Mouse (Mus musculus) kidney, adult 18-20 months (tissue): ENCODE data around the gene Hrh2.

ENCODE experiments used
- DNase-seq: peaks from one replicate; pipeline ENCODE4 v3.0.0; 2021

Gene Hrh2

GRCm38 (mm10) chr13:54177346-54177745, 14.6 kb upstream of the Hrh2 start:
- no peak for DNase-seq

GRCm38 (mm10) chr13:54178647-54179046, 13.3 kb upstream of the Hrh2 start:
- DNase-seq, result no peak

GRCm38 (mm10) chr13:54179971-54180370, 12.0 kb upstream of the Hrh2 start:
- no peak for DNase-seq

GRCm38 (mm10) chr13:54180461-54180860, 11.5 kb upstream of the Hrh2 start:
- no peak for DNase-seq

GRCm38 (mm10) chr13:54181318-54181717, 10.6 kb upstream of the Hrh2 start:
- DNase-seq, result no peak

- no peak for DNase-seq
These were observed 10.0 kb upstream of the Hrh2 start for GRCm38 (mm10) chr13:54181947-54182346.

- DNase-seq, result no peak
These were observed 5.5 kb upstream of the Hrh2 start for GRCm38 (mm10) chr13:54186394-54186793.

GRCm38 (mm10) chr13:54188190-54188706, 3.7 kb upstream of the Hrh2 start:
- no peak for DNase-seq

GRCm38 (mm10) chr13:54189896-54190295, 2.0 kb upstream of the Hrh2 start:
- DNase-seq, result no peak

GRCm38 (mm10) chr13:54191181-54191580, 748 bp upstream of the Hrh2 start:
- no peak for DNase-seq

GRCm38 (mm10) chr13:54193580-54193979, 1.7 kb downstream of the Hrh2 start:
- DNase-seq, result no peak

GRCm38 (mm10) chr13:54199000-54199399, 7.1 kb downstream of the Hrh2 start:
- no peak for DNase-seq

- no peak for DNase-seq
These were observed 10.5 kb downstream of the Hrh2 start for GRCm38 (mm10) chr13:54202458-54202857.

GRCm38 (mm10) chr13:54203419-54203818, 11.5 kb downstream of the Hrh2 start:
- DNase-seq, result no peak

GRCm38 (mm10) chr13:54205195-54205594, 13.3 kb downstream of the Hrh2 start:
- no peak for DNase-seq

GRCm38 (mm10) chr13:54206140-54206753, 14.3 kb downstream of the Hrh2 start:
- no peak for DNase-seq

GRCm38 (mm10) chr13:54209476-54210253, 17.7 kb downstream of the Hrh2 start:
- no peak for DNase-seq

GRCm38 (mm10) chr13:54211528-54212488, 19.9 kb downstream of the Hrh2 start:
- DNase-seq, result peak; percentile 9

GRCm38 (mm10) chr13:54212516-54212915, 20.6 kb downstream of the Hrh2 start:
- DNase-seq, result no peak

- no peak for DNase-seq
These were observed 23.3 kb downstream of the Hrh2 start for GRCm38 (mm10) chr13:54215266-54215665.

- no peak for DNase-seq
These were observed 23.9 kb downstream of the Hrh2 start for GRCm38 (mm10) chr13:54215777-54216316.

- DNase-seq, result no peak
These were observed 26.4 kb downstream of the Hrh2 start for GRCm38 (mm10) chr13:54218341-54218740.
